Mouse (Mus musculus): ENCODE results near the gene Prr29. TPM values are rescaled to one million over a fixed set of nuclear protein-coding genes. Genes with fewer than 3 reads are reported as not detected.

Gene Prr29
- polyA plus RNA-seq, 1 experiment = not detected

GRCm38 (mm10) chr11:106325566-106326206 lies 39.6 kb upstream of the Prr29 start:
- H3K79me2 ChIP-seq (ENCODE audit: control insufficient read depth, insufficient read depth) = no peaks in the 10 kb centered on the region
- no peak overlapping the region for H3ac ChIP-seq (ENCODE audit: control insufficient read depth, insufficient read length, low read depth)
- peaks cover 29% of the 10 kb centered on the region for H3K27me3 ChIP-seq (ENCODE audit: control insufficient read depth, insufficient read depth, insufficient read length)
- H3K36me3 ChIP-seq (ENCODE audit: control insufficient read depth, insufficient read depth) = no peaks in the 10 kb centered on the region
- TF ChIP-seq MYOD1 (IDR thresholded peaks at IDR 0.05; ENCODE audit: control insufficient read depth, insufficient read length, low read depth) (no peak), MYOG (IDR thresholded peaks at IDR 0.05; ENCODE audit: control insufficient read depth, extremely low read depth, insufficient read length) (no peak), FOSL1 (IDR thresholded peaks at IDR 0.05; ENCODE audit: insufficient read depth, low read length, poor library complexity, severe bottlenecking) (no peak), CEBPB (IDR thresholded peaks at IDR 0.05; ENCODE audit: low read depth) (no peak), MAX (IDR thresholded peaks at IDR 0.05) (no peak), USF1 (IDR thresholded peaks at IDR 0.05; ENCODE audit: low read depth) (no peak), CTCF (IDR thresholded peaks at IDR 0.05; ENCODE audit: control insufficient read depth, insufficient read depth, insufficient read length) (no peak)
- H3K79me3 ChIP-seq (ENCODE audit: low read depth) = no peaks in the 10 kb centered on the region
- H3K4me3 ChIP-seq (ENCODE audit: insufficient read depth, poor library complexity, severe bottlenecking) = no peak overlapping the region

- TF ChIP-seq CEBPB (IDR thresholded peaks at IDR 0.05; ENCODE audit: low read depth) (no peak), USF1 (IDR thresholded peaks at IDR 0.05; ENCODE audit: low read depth) (no peak), FOSL1 (IDR thresholded peaks at IDR 0.05; ENCODE audit: insufficient read depth, low read length, poor library complexity, severe bottlenecking) (no peak), MYOD1 (IDR thresholded peaks at IDR 0.05; ENCODE audit: control insufficient read depth, insufficient read length, low read depth) (no peak), CTCF (IDR thresholded peaks at IDR 0.05; ENCODE audit: control insufficient read depth, insufficient read depth, insufficient read length) (no peak), MYOG (IDR thresholded peaks at IDR 0.05; ENCODE audit: control insufficient read depth, extremely low read depth, insufficient read length) (no peak), MAX (IDR thresholded peaks at IDR 0.05) (no peak)
Observed at GRCm38 (mm10) chr11:106326475-106326874, 38.8 kb upstream of the Prr29 start.

GRCm38 (mm10) chr11:106328521-106328920 lies 36.8 kb upstream of the Prr29 start:
- no peak overlapping the region for H3ac ChIP-seq (ENCODE audit: control insufficient read depth, insufficient read length, low read depth)
- no peak for TF ChIP-seq CEBPB (IDR thresholded peaks at IDR 0.05; ENCODE audit: low read depth)
- TF ChIP-seq MAX (IDR thresholded peaks at IDR 0.05) = no peak
- TF ChIP-seq FOSL1 (IDR thresholded peaks at IDR 0.05; ENCODE audit: insufficient read depth, low read length, poor library complexity, severe bottlenecking) = no peak
- no peak for TF ChIP-seq CTCF (IDR thresholded peaks at IDR 0.05; ENCODE audit: control insufficient read depth, insufficient read depth, insufficient read length)
- peaks cover 11% of the 10 kb centered on the region for H3K27me3 ChIP-seq (ENCODE audit: control insufficient read depth, insufficient read depth, insufficient read length)
- no peak overlapping the region for H3K4me3 ChIP-seq (ENCODE audit: insufficient read depth, poor library complexity, severe bottlenecking)
- no peaks in the 10 kb centered on the region for H3K36me3 ChIP-seq (ENCODE audit: control insufficient read depth, insufficient read depth)
- no peaks in the 10 kb centered on the region for H3K79me2 ChIP-seq (ENCODE audit: control insufficient read depth, insufficient read depth)
- no peaks in the 10 kb centered on the region for H3K79me3 ChIP-seq (ENCODE audit: low read depth)

More at GRCm38 (mm10) chr11:106326475-106326874, 38.8 kb upstream of the Prr29 start:
- Histone ChIP-seq H3ac (ENCODE audit: control insufficient read depth, insufficient read length, low read depth) (no peak overlapping the region), H3K36me3 (ENCODE audit: control insufficient read depth, insufficient read depth) (no peaks in the 10 kb centered on the region), H3K27me3 (ENCODE audit: control insufficient read depth, insufficient read depth, insufficient read length) (peaks cover 23% of the 10 kb centered on the region), H3K79me3 (ENCODE audit: low read depth) (no peaks in the 10 kb centered on the region), H3K4me3 (ENCODE audit: insufficient read depth, poor library complexity, severe bottlenecking) (no peak overlapping the region), H3K79me2 (ENCODE audit: control insufficient read depth, insufficient read depth) (no peaks in the 10 kb centered on the region)

GRCm38 (mm10) chr11:106329128-106329527 lies 36.1 kb upstream of the Prr29 start:
- H3K36me3 ChIP-seq (ENCODE audit: control insufficient read depth, insufficient read depth) = no peaks in the 10 kb centered on the region
- no peak overlapping the region for H3K4me3 ChIP-seq (ENCODE audit: insufficient read depth, poor library complexity, severe bottlenecking)
- TF ChIP-seq CTCF (IDR thresholded peaks at IDR 0.05; ENCODE audit: control insufficient read depth, insufficient read depth, insufficient read length) (no peak), USF1 (IDR thresholded peaks at IDR 0.05; ENCODE audit: low read depth) (no peak), CEBPB (IDR thresholded peaks at IDR 0.05; ENCODE audit: low read depth) (no peak), MAX (IDR thresholded peaks at IDR 0.05) (no peak), FOSL1 (IDR thresholded peaks at IDR 0.05; ENCODE audit: insufficient read depth, low read length, poor library complexity, severe bottlenecking) (no peak), MYOG (IDR thresholded peaks at IDR 0.05; ENCODE audit: control insufficient read depth, extremely low read depth, insufficient read length) (no peak), MYOD1 (IDR thresholded peaks at IDR 0.05; ENCODE audit: control insufficient read depth, insufficient read length, low read depth) (no peak)
- H3K79me3 ChIP-seq (ENCODE audit: low read depth) = no peaks in the 10 kb centered on the region
- peaks cover 7% of the 10 kb centered on the region for H3K27me3 ChIP-seq (ENCODE audit: control insufficient read depth, insufficient read depth, insufficient read length)
- no peaks in the 10 kb centered on the region for H3K79me2 ChIP-seq (ENCODE audit: control insufficient read depth, insufficient read depth)
- no peak overlapping the region for H3ac ChIP-seq (ENCODE audit: control insufficient read depth, insufficient read length, low read depth)

- H3K27me3 ChIP-seq (ENCODE audit: control insufficient read depth, insufficient read depth, insufficient read length) = peaks cover 4% of the 10 kb centered on the region
- no peaks in the 10 kb centered on the region for H3K79me2 ChIP-seq (ENCODE audit: control insufficient read depth, insufficient read depth)
- H3K79me3 ChIP-seq (ENCODE audit: low read depth) = no peaks in the 10 kb centered on the region
- TF ChIP-seq CTCF (IDR thresholded peaks at IDR 0.05; ENCODE audit: control insufficient read depth, insufficient read depth, insufficient read length) (no peak), USF1 (IDR thresholded peaks at IDR 0.05; ENCODE audit: low read depth) (no peak), FOSL1 (IDR thresholded peaks at IDR 0.05; ENCODE audit: insufficient read depth, low read length, poor library complexity, severe bottlenecking) (no peak), MAX (IDR thresholded peaks at IDR 0.05) (no peak), MYOG (IDR thresholded peaks at IDR 0.05; ENCODE audit: control insufficient read depth, extremely low read depth, insufficient read length) (no peak), MYOD1 (IDR thresholded peaks at IDR 0.05; ENCODE audit: control insufficient read depth, insufficient read length, low read depth) (no peak), CEBPB (IDR thresholded peaks at IDR 0.05; ENCODE audit: low read depth) (no peak)
- no peak overlapping the region for H3K4me3 ChIP-seq (ENCODE audit: insufficient read depth, poor library complexity, severe bottlenecking)
- no peak overlapping the region for H3ac ChIP-seq (ENCODE audit: control insufficient read depth, insufficient read length, low read depth)
- H3K36me3 ChIP-seq (ENCODE audit: control insufficient read depth, insufficient read depth) = no peaks in the 10 kb centered on the region
Observed at GRCm38 (mm10) chr11:106329682-106330081, 35.6 kb upstream of the Prr29 start.
